Mouse (Mus musculus): ENCODE data around the gene Hes2.

Hes2 gene

GRCm38 (mm10) chr4:152185510-152186204, 27.0 kb downstream of the Hes2 start:
- DNase-seq (ENCODE audit: low read depth, low spot score) = peak; percentile 84

- DNase-seq (ENCODE audit: low read depth, low spot score) = peak; percentile 63
Observed at GRCm38 (mm10) chr4:152186205-152187082, 27.8 kb downstream of the Hes2 start.

- peak; percentile 39 for DNase-seq (ENCODE audit: low read depth, low spot score)
Observed at GRCm38 (mm10) chr4:152187142-152187541, 28.5 kb downstream of the Hes2 start.

GRCm38 (mm10) chr4:152188651-152189050, 30.0 kb downstream of the Hes2 start:
- peak; percentile 63 for DNase-seq (ENCODE audit: low read depth, low spot score)

GRCm38 (mm10) chr4:152189071-152189470, 30.4 kb downstream of the Hes2 start:
- DNase-seq (ENCODE audit: low read depth, low spot score) = peak; percentile 66

- peak; percentile 47 for DNase-seq (ENCODE audit: low read depth, low spot score)
Observed at GRCm38 (mm10) chr4:152189691-152190090, 31.0 kb downstream of the Hes2 start.

- DNase-seq (ENCODE audit: low read depth, low spot score) = no peak
Observed at GRCm38 (mm10) chr4:152190096-152190653, 31.5 kb downstream of the Hes2 start.

- no peak for DNase-seq (ENCODE audit: low read depth, low spot score)
Observed at GRCm38 (mm10) chr4:152190701-152191100, 32.0 kb downstream of the Hes2 start.

- no peak for DNase-seq (ENCODE audit: low read depth, low spot score)
Observed at GRCm38 (mm10) chr4:152192569-152192968, 33.9 kb downstream of the Hes2 start.

GRCm38 (mm10) chr4:152194476-152195175, 36.0 kb downstream of the Hes2 start:
- no peak for DNase-seq (ENCODE audit: low read depth, low spot score)

- DNase-seq (ENCODE audit: low read depth, low spot score) = no peak
Observed at GRCm38 (mm10) chr4:152196276-152196675, 37.6 kb downstream of the Hes2 start.

- DNase-seq (ENCODE audit: low read depth, low spot score) = peak; percentile 79
Observed at GRCm38 (mm10) chr4:152197545-152197944, 38.9 kb downstream of the Hes2 start.

GRCm38 (mm10) chr4:152199617-152200016, 41.0 kb downstream of the Hes2 start:
- DNase-seq (ENCODE audit: low read depth, low spot score) = no peak

GRCm38 (mm10) chr4:152201492-152201891, 42.8 kb downstream of the Hes2 start:
- DNase-seq (ENCODE audit: low read depth, low spot score) = no peak

GRCm38 (mm10) chr4:152202418-152202817, 43.8 kb downstream of the Hes2 start:
- no peak for DNase-seq (ENCODE audit: low read depth, low spot score)

GRCm38 (mm10) chr4:152202905-152203304, 44.2 kb downstream of the Hes2 start:
- no peak for DNase-seq (ENCODE audit: low read depth, low spot score)

- no peak for DNase-seq (ENCODE audit: low read depth, low spot score)
Observed at GRCm38 (mm10) chr4:152204663-152205062, 46.0 kb downstream of the Hes2 start.

GRCm38 (mm10) chr4:152206199-152206598, 47.5 kb downstream of the Hes2 start:
- DNase-seq (ENCODE audit: low read depth, low spot score) = no peak

GRCm38 (mm10) chr4:152209623-152210022, 51.0 kb downstream of the Hes2 start:
- no peak for DNase-seq (ENCODE audit: low read depth, low spot score)
